Mouse (Mus musculus) embryo, embryonic 10 days (tissue): Measurements from ENCODE around the gene Pth1r.
"Not testable (repeated sequence)": the region's sequence is repeated elsewhere in the genome, so short reads cannot be mapped to it uniquely, and the experiment has no call there.

Experiments
- DNase-seq: peaks from one replicate; pipeline ENCODE4 v3.0.0-alpha.2; 2015; ENCODE audit warnings: low spot score

Pth1r gene

GRCm38 (mm10) chr9:110682697-110683096, 64.2 kb downstream of the Pth1r start:
- DNase-seq: not testable (repeated sequence)

GRCm38 (mm10) chr9:110682255-110682654, 64.7 kb downstream of the Pth1r start:
- no peak for DNase-seq

- peak; percentile 32 for DNase-seq
Observed at GRCm38 (mm10) chr9:110681817-110682216, 65.1 kb downstream of the Pth1r start.

GRCm38 (mm10) chr9:110680736-110681507, 66.0 kb downstream of the Pth1r start:
- no peak for DNase-seq

DNA sequence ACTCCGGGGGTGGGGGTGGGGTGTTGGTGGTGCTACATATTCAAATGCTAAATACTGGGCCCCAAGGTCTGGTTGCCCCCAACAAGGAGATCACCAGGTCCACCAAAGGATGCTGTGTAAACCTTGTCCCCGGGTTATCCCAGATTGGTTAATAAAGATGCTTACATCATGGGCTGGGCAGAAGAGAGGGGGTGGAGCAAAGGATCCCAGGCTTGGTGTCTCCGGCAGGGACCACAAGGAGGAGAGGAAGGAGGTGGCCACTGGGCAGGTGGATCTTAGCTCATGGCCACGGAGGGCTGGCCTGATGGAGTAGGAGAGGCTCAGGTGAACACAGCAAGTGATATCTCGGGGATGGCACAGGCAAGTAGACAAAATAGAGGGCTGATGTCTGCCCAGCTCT, 68.1 kb downstream of the Pth1r start:
- no peak for DNase-seq

DNA sequence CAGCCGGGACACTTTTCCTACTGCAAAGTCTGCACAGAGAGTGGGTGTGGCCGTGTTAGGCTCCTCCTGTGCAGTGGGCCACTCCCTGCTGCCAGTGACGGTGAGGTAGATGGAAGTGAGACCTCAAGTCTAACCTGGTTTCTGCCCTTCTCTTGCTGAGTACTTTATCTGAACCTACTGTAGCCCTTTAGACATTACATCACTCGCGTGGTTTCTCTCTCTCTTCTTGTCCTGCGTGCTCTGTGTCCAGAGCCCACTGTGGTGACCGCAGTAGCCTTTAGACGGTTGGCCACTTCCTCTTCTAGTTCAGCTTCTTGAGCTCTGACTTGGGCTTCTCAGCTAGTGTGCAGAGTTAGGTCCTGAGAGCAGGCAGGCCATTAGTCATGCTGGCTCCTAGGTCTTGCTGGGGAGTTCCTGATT, 70.4 kb downstream of the Pth1r start:
- no peak for DNase-seq

GRCm38 (mm10) chr9:110673107-110673752, 73.7 kb downstream of the Pth1r start:
- no peak for DNase-seq

- peak; percentile 79 for DNase-seq
Observed at GRCm38 (mm10) chr9:110672462-110673106, 74.4 kb downstream of the Pth1r start.
